Mouse (Mus musculus) brain, embryonic 14.5 days (tissue): ENCODE measurements around the gene Ell. TPM values are rescaled to one million over a fixed set of nuclear protein-coding genes. Genes with fewer than 3 reads are reported as not detected.

ENCODE experiments used
- DNase-seq: peaks from one replicate; pipeline ENCODE4 v3.0.0-alpha.2; 2011; ENCODE audit warnings: low read depth
- CTCF ChIP-seq: fragments of 200-500 bp; IDR thresholded peaks from 2 replicates; pipeline ENCODE4 v1.5.1; 2012; ENCODE audit warnings: inconsistent platforms, mild to moderate bottlenecking, moderate library complexity, borderline replicate concordance; ENCODE audit not compliant: insufficient read depth, insufficient read length; ENCODE audit errors: extremely low read depth
- POLR2A ChIP-seq: fragments of 200-500 bp; IDR thresholded peaks from 2 replicates; pipeline ENCODE4 v1.6.1; 2012; ENCODE audit warnings: mild to moderate bottlenecking, inconsistent platforms, borderline replicate concordance; ENCODE audit not compliant: poor library complexity, insufficient read depth, insufficient read length, severe bottlenecking; ENCODE audit errors: extremely low read depth
- polyA plus RNA-seq: library from polyadenylated mRNA; depleted of rRNA; stranded (reverse); fragments of >200 nt; gene quantifications from 2 replicates; pipeline ENCODE4 v1.2.3, GENCODE M21; 2012; rRNA removed

Ell gene
- 26.6 and 27.0 TPM in 2 replicates for polyA plus RNA-seq

DNA sequence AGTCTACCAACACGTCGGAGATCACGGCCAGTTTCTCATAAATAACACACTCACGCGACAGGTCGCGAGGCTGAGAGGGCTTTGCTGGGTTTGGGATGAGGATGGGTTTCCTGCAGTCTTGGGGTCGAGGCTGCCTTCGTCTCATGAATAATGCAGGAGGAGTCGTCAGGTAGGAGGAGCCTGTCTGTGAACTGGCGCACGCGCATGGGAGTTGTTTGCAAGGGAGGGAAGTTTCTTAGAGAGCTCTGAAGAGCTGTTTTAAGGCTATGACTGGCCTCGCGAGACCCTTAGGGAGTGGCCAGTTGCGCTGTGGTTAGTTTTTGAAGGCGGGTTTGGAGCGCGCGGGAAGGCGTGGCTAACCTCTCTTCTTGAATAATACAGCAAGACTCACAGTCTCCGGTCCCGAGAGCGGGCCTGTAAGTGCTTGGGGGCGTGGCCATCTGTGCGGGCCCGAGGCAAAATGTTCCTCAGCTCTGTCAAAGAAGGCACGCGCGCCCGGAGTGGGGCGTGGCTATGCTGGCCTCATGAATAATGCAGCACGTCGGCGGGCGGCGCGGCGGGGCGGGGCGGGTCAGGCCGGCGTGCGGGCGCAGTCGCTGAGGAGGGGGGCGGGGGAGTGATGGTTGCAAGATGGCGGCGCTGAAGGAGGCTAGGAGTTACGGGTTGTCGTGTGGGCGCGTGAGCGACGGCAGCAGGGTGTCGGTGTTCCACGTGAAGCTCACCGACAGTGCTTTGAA lies at the start of gene Ell:
Gene Ell (plus strand): TSS at position 381 of the 737 bp plus-strand sequence.
- DNase-seq = peak; percentile 99
- TF ChIP-seq CTCF = no peak
- peak; percentile 55; the same call in 1 of the 2 replicates for TF ChIP-seq POLR2A

DNA sequence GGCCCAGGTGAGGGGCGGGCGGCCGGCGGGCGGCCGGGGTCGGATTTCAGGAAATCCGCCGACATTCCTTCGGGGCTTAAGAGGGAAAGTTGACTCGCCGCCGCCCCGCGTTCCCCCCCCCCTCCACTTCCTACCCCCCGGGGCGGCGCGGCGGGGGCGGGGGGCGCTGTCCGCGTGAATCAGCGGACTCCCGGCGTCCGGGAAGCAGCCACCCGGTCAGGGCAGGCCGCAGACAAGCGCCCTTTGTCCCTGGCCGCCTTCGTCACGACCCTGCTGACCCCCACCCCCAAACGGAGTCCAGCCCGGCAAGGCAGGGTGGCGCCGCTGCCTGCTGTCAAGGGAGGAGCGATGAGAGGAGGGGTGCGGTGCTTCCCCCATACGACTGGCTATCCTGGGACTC lies 49.7 kb upstream of the Ell start:
- DNase-seq = no peak
- no peak for TF ChIP-seq CTCF
- no peak for TF ChIP-seq POLR2A

DNA sequence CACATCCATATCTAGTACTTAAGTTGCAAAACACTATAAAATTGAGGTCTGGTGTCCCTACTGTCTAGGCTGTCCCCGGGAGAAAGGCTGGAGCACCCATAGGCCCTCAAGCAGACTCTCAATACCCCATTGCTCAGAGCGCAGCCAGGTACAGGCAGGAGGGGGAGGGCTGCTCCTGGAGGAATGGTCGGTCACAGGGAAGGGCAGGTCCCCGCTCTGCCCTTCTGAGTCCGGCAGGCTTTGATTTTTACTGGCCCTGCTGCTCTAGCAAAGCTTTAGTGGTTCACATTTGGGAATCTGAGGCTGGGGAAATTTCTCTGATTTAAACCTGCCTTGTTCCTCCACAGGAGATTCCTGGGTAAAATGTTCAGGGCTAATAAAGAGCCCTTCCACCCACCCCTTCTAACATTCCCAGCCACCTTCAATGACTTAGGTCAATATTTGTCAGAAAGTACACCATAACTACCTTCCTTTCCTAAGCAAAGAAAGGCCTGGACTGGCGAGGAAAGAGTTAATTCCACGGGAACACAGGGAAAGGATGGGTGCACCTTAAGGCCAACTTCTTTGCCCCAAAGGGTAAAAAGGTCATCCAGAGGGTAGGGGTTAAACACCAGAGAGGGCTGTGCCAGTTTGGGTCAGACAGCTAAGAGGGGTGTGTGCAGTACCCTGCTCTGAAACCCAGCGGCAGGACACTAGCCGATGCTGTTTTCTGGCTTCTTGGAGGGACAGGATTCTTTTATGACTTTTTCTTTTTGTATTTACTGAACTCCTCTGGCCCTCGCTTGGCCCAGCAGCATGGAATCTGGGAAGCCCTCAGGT lies 49.0 kb upstream of the Ell start:
- TF ChIP-seq CTCF = no peak
- no peak for TF ChIP-seq POLR2A
- DNase-seq = no peak

DNA sequence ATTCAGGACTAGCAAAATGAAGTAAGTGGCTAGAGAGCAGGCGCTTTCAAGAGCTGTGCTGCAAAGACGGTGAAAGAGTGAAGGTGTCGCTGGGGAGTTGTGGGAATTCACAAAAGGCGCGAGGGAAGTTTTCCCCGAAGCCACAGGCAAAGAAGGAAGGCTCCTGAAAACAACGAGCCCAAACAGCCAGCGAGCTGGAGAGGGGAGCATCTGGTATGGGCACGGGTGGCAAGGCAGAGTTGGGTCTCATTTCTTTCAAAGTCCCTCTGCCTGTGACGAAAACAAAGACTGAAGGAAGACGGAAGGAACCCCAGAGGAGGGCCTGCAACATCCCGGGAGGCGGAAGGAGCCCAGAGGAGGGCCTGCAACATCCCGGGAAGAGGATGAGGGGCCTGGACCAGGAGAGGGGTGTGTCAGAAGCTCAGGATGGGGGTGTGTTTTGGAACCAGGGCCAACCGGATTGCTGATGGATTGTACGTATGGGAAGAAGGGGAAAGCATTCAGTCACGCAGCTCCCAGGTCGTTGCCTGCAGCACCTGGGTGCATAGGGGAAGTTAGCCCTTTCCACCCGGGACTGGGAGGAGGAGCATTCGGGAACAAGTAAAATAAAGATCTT lies 48.3 kb upstream of the Ell start:
- TF ChIP-seq CTCF = no peak
- no peak for TF ChIP-seq POLR2A
- no peak for DNase-seq

DNA sequence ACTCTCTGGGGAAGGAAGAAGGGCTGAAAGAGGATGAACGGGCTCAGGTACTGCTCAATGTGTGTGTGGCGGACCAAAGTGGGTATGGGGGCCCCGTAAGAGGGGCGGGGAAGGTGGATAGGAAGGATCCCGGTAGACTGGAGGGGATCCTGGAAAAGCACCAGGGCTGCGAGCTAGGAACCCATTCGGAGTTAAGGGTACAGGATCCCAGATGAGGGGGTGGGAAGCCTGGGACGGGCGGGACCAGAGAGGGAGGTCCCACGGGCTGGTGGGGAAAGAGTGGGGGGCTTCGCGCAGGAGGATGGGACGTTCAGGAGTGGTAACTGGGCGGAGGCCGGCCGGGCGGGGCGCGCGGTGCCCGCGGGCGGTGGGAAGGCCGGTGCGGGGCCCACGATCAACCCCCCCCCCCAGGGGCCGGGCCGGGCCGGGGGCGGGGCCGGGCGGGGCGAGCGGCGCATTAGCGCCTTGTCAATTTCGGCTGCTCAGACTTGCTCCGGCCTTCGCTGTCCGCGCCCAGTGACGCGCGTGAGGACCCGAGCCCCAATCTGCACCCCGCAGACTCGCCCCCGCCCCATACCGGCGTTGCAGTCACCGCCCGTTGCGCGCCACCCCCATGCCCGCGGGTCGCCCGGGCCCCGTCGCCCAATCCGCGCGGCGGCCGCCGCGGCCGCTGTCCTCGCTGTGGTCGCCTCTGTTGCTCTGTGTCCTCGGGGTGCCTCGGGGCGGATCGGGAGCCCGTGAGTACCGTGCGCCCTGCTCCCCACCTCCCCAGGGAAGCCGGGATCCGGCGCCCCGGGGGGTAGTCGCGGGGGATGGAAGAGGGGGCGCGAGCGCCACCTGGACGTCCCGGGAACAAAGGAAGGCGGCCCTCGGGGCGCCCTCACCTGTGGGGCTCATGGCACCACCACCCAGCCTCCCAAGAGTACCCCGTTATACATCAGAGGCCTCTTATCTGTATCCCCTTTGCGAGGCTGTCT lies 46.3 kb upstream of the Ell start, which contains the start of gene Crlf1:
Gene Crlf1 (plus strand): TSS at position 495 of the 977 bp plus-strand sequence.
- DNase-seq = no peak
- TF ChIP-seq POLR2A (no peak), CTCF (no peak)

DNA sequence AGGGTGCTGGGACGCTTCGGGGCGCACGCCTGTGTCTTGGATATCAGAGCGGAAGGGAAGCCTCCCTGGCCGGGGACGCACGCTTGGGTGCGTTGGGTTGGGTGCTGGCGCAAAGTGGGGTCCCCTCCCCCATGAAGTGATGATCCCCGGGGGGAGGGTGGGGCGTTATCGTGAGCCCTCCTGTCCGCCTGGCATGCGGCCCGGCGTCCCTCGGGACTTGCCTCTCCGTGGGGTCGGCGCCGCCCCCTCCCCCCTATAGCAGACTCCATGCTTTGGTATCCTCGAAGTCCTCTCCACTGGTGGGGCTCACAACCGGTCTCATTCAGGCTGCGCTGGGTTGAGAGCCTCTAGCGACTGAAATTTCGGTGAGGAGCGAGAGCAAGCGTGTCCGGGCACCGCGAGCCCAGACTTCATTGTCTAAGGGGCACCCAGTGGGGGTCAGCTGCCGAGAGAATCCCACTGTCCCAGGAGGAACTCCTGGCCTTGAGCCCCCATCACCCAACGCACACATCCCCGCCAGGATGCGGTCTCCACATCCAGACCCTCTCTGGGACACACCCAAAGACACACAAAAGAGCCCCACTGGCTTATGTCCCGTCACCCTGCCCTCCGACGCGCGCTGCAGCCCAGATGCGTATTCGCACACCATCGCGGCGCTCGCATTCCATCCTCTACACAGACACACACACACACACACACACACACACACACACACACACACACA lies 45.4 kb upstream of the Ell start:
- TF ChIP-seq POLR2A = no peak
- no peak for TF ChIP-seq CTCF
- no peak for DNase-seq

DNA sequence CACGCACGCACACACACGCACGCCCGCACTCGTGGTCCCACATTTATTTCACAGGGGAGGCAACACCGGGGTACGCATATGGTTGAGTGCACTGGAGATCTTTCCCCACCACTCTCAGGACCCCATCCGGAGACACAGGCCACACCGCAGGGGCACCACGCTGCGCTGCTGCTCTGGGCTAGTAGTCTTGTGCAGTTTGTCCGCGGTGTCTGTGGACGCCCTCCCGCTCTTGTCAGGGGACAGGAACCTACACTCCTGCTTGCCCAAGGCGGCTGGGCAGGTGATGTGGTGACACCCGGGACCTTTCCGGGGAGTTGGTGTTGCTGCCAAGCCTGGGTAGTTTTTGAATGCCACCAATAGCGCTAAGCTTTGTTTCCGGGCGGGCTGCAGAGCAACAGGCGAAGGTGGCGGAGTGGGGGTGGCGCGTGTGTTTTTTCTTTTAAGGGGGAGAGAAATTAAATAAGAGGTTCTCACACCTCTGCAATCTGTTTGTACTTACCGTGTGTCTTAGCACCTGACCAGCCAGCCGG lies 44.8 kb upstream of the Ell start:
- no peak for TF ChIP-seq POLR2A
- no peak for DNase-seq

DNA sequence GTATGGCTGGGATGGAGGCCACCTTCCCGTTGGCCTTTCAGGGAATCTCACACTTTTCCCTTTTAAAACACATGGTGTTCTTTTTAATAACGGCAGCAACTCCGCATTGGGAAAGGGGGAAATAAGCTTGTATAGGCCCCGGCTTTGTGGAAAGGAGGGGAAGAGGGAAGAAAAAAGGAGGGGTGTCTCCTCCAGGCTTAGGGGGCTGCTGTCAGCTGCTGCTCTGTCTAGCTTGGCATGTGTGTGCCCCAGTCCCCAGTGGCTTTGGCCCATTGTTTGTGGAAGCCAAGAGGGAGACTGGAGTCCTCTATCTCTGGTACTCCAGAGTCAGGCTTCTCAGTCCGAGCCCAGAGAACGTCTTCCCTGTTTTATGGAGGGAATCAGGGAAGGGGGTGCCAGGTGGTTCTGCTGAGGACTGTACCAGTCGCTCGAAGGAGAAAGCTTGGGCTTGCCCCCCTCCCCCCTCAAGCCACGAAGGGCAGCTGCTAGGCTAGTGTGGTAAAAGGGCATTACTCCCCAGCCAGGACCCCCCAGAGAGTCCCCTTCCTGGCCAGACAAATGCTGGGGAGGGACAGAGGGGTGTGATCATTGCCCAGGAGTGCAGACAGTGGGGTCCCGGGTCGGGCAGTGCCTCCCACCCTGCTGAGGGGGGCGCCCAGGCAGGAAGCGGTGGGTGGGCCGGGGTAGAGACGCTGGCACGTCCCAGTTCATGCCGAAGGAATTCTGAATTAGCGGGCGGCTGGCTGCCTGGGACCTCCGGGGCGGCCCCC lies 44.1 kb upstream of the Ell start:
- no peak for DNase-seq
- TF ChIP-seq POLR2A (no peak), CTCF (no peak)

DNA sequence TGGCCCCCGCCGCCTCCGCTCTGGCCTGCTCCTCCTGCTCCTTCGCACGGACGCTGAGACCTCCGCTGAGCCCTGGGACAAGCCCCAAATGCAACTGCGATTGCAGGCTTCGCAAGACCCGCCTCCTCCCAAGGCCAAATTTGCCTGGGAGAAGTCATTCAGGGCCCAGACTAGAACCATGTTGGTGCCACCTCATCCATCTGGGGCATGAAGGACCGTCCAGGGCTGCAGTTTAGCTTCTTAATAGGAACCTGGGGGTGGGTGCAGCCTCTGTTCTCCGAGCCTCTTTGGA lies 43.5 kb upstream of the Ell start:
- TF ChIP-seq POLR2A (no peak), CTCF (no peak)
- no peak for DNase-seq

DNA sequence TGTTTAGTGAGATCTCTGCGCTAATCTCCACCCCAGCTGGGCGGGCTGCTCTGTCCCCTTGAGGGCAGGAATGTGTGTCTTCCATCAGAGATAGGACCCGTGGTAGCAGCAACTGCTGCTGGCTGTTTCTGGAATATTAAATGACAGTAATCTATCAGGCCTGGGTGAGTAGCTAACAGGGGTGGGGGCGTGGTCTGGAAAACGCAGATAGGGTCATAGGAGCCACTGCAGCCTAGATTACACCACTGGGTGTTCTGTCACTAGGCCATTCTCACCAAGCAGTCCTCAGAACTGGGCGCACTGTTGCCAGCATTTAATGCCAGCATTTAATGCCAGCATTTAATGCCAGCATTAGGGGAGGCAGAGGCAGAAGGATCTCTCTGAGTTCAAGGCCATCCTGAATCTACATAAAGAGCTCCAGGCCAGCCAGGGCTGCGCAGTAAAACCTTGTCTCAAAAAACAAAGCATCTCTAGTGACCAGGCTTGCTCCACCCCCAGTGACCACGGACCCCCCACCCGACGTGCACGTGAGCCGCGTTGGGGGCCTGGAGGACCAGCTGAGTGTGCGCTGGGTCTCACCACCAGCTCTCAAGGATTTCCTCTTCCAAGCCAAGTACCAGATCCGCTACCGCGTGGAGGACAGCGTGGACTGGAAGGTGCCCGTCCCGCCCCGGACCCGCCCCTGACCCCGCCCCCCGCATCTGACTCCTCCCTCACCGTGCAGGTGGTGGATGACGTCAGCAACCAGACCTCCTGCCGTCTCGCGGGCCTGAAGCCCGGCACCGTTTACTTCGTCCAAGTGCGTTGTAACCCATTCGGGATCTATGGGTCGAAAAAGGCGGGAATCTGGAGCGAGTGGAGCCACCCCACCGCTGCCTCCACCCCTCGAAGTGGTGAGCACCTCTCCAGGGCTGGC lies 38.6 kb upstream of the Ell start:
- TF ChIP-seq POLR2A (no peak), CTCF (no peak)

DNA sequence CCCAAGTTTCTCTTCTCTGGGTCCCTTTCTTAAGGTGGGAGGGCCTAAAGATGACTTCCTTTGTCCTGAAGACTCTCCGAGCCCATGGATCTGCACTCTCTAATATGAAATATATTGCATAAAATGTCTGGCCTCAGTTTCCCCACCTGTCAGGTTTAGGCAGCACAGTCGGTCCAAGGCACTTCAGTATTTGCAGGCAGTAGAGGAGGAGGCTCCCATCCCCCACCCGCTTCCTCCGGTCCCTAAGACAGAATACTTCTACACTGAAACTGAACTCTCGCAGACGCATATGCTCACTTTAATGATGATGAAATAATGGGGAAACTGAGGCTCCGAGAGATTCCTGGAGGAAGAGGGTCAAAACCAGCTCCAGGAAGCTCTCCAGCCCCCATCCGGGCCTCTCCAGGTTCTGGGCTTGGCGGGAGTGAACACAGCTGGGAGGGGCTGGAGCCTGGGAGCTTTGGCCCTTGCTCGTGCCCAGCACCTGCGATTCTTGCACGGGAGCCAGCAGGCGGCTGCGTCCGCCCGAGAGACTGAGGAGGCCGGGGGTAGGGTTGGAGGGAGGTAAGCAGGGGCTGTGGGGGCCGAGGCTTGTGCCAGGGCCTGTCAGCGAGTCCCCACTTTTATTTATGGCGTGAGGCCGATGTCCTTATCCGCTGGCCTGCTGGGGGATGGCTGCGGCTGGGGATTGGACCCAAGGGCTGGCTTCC lies 37.3 kb upstream of the Ell start:
- TF ChIP-seq POLR2A = no peak
- no peak for TF ChIP-seq CTCF
- DNase-seq = peak; percentile 62

More for the DNA sequence above, 38.6 kb upstream of the Ell start:
- DNase-seq = no peak
